Mouse (Mus musculus): ENCODE data around the gene Slc6a6. TPM values are rescaled to one million over a fixed set of nuclear protein-coding genes. Genes with fewer than 3 reads are reported as not detected.

Slc6a6 gene
- polyA plus RNA-seq, 1 experiment from 2014 or later = 59.5 TPM

GRCm38 (mm10) chr6:91665990-91666700 is 17.7 kb upstream of the Slc6a6 start:
- H3K4me3 ChIP-seq (replicated peaks; ENCODE audit: low read length) = no peak overlapping the region
- H3K36me3 ChIP-seq (ENCODE audit: control insufficient read depth, insufficient read depth, low read length) = no peaks in the 10 kb centered on the region
- H3K4me1 ChIP-seq (ENCODE audit: control insufficient read depth, insufficient read depth, low read length) = no peaks in the 10 kb centered on the region
- ATAC-seq (ENCODE audit: insufficient read depth, low FRiP score) = no peak
- H3K4me2 ChIP-seq (ENCODE audit: low read depth, low read length) = no peak overlapping the region
- H3K27ac ChIP-seq (ENCODE audit: low read length) = no peak overlapping the region
- H3K9ac ChIP-seq (ENCODE audit: low read length) = no peak overlapping the region
- no peaks in the 10 kb centered on the region for H3K27me3 ChIP-seq (ENCODE audit: control insufficient read depth, insufficient read depth, low read length)
- no peaks in the 10 kb centered on the region for H3K9me3 ChIP-seq (replicated peaks; ENCODE audit: control insufficient read depth, low read length)
- WGBS = 86% methylated on average over 3 of the region's 3 CpGs

GRCm38 (mm10) chr6:91667141-91667540 is 16.7 kb upstream of the Slc6a6 start:
- Histone ChIP-seq H3K4me1 (ENCODE audit: control insufficient read depth, insufficient read depth, low read length) (no peaks in the 10 kb centered on the region), H3K4me2 (ENCODE audit: low read depth, low read length) (no peak overlapping the region), H3K27me3 (ENCODE audit: control insufficient read depth, insufficient read depth, low read length) (no peaks in the 10 kb centered on the region), H3K9me3 (replicated peaks; ENCODE audit: control insufficient read depth, low read length) (no peaks in the 10 kb centered on the region), H3K9ac (ENCODE audit: low read length) (no peak overlapping the region), H3K4me3 (replicated peaks; ENCODE audit: low read length) (no peak overlapping the region), H3K36me3 (ENCODE audit: control insufficient read depth, insufficient read depth, low read length) (no peaks in the 10 kb centered on the region), H3K27ac (ENCODE audit: low read length) (no peak overlapping the region)
- 78% methylated on average over 4 of the region's 4 CpGs for WGBS
- ATAC-seq (ENCODE audit: insufficient read depth, low FRiP score) = no peak

DNA sequence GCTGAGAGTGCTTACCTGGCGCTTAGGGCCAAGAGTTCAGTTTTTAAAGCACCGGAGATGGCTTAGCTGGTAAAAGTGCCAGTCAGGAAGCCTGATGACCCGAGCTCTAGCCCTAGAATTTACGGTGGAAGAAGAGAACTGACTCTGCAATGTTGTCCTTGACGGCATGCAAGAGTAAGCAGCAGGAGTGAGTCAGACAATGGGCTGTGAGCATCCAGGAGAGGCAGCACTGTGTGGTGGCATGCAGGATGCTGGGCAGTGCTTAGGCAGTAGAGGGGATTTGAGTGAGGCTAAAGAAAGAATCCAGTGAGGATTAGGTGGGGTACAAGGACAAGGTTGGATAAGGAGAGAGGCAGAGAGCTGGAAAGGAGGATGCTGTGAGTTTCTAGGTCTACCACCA is 15.6 kb upstream of the Slc6a6 start:
- Histone ChIP-seq H3K9me3 (replicated peaks; ENCODE audit: control insufficient read depth, low read length) (no peaks in the 10 kb centered on the region), H3K9ac (ENCODE audit: low read length) (no peak overlapping the region), H3K4me1 (ENCODE audit: control insufficient read depth, insufficient read depth, low read length) (no peaks in the 10 kb centered on the region), H3K27me3 (ENCODE audit: control insufficient read depth, insufficient read depth, low read length) (no peaks in the 10 kb centered on the region), H3K36me3 (ENCODE audit: control insufficient read depth, insufficient read depth, low read length) (no peaks in the 10 kb centered on the region), H3K4me3 (replicated peaks; ENCODE audit: low read length) (no peak overlapping the region), H3K27ac (ENCODE audit: low read length) (no peak overlapping the region), H3K4me2 (ENCODE audit: low read depth, low read length) (no peak overlapping the region)
- 57% methylated on average over 5 of the region's 5 CpGs for WGBS
- ATAC-seq (ENCODE audit: insufficient read depth, low FRiP score) = no peak

DNA sequence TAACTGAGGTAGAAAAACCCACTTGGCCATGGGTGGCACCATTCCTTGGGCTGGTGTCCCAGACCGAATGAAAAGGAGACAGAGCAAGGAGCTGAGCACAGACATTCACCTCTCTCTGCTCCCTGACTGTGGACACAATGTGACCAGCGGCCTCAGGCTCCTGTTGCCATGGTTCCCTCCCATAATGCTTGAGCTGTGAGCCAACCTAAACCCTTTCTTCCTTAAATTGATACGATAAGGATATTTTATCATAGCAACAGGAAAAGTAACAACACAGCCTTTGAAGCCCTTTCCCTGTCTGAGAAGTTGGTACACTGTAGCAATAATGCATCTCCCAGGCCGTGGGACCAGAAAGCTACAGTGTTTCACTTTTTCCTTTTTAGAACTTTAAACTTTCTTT is 14.6 kb upstream of the Slc6a6 start:
- H3K4me3 ChIP-seq (replicated peaks; ENCODE audit: low read length) = no peak overlapping the region

GRCm38 (mm10) chr6:91670224-91670623 is 13.6 kb upstream of the Slc6a6 start:
- Histone ChIP-seq H3K4me3 (replicated peaks; ENCODE audit: low read length) (no peak overlapping the region), H3K27ac (ENCODE audit: low read length) (no peak overlapping the region), H3K4me2 (ENCODE audit: low read depth, low read length) (no peak overlapping the region), H3K27me3 (ENCODE audit: control insufficient read depth, insufficient read depth, low read length) (no peaks in the 10 kb centered on the region), H3K36me3 (ENCODE audit: control insufficient read depth, insufficient read depth, low read length) (no peaks in the 10 kb centered on the region), H3K4me1 (ENCODE audit: control insufficient read depth, insufficient read depth, low read length) (no peaks in the 10 kb centered on the region; the same call in 1 of the 2 replicates), H3K9me3 (replicated peaks; ENCODE audit: control insufficient read depth, low read length) (no peaks in the 10 kb centered on the region), H3K9ac (ENCODE audit: low read length) (no peak overlapping the region)
- no peak for ATAC-seq (ENCODE audit: insufficient read depth, low FRiP score)
- 75% methylated on average over 6 of the region's 6 CpGs for WGBS

More for the DNA sequence above, 14.6 kb upstream of the Slc6a6 start:
- H3K4me1 ChIP-seq (ENCODE audit: control insufficient read depth, insufficient read depth, low read length) = no peaks in the 10 kb centered on the region
- H3K27ac ChIP-seq (ENCODE audit: low read length) = no peak overlapping the region
- no peak overlapping the region for H3K4me2 ChIP-seq (ENCODE audit: low read depth, low read length)
- H3K27me3 ChIP-seq (ENCODE audit: control insufficient read depth, insufficient read depth, low read length) = no peaks in the 10 kb centered on the region
- H3K36me3 ChIP-seq (ENCODE audit: control insufficient read depth, insufficient read depth, low read length) = no peaks in the 10 kb centered on the region
- ATAC-seq (ENCODE audit: insufficient read depth, low FRiP score) = no peak
- no peak overlapping the region for H3K9ac ChIP-seq (ENCODE audit: low read length)
- WGBS = 59% methylated on average over 4 of the region's 4 CpGs
- no peaks in the 10 kb centered on the region for H3K9me3 ChIP-seq (replicated peaks; ENCODE audit: control insufficient read depth, low read length)

- ATAC-seq (ENCODE audit: insufficient read depth, low FRiP score) = 0 out of 2 replicates have a peak, but pooled peaks have one; percentile 8
- WGBS = 41% methylated on average over 5 of the region's 5 CpGs
These were observed 9.0 kb upstream of the Slc6a6 start for GRCm38 (mm10) chr6:91674757-91675350.

DNA sequence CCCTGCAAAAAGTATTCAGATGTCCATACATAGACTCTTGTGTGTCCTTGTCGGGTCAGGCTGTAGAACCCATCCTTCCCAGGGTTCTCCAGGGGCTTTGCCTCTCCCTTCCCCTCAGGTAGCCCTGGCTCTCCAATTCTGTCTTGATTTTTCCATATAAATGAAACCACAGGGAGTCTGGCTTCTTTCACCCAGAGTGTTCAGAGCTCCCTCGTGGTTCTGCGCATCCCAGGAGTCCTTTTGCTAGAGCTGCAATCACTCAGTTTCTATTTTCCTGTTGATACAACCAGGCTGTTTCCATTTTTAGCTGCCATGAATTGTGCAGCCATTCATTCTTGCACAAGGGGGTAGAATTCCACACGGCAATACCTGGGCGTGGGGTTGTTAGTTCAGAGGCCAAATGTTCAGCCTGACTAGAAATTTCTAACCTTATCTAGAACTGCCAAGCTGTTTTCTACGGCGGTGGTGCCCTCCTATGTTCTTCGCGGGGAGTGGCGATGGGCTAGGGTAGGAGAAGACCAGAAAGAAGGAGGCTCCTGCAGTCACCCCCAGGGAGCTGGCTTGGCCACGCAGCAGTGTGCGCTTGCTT is 5.3 kb upstream of the Slc6a6 start:
- H3K27me3 ChIP-seq (ENCODE audit: control insufficient read depth, insufficient read depth, low read length) = no peaks in the 10 kb centered on the region
- H3K4me2 ChIP-seq (ENCODE audit: low read depth, low read length) = 0 out of 2 replicates have a peak overlapping the region, but pooled peaks have one; percentile 13
- no peaks in the 10 kb centered on the region for H3K36me3 ChIP-seq (ENCODE audit: control insufficient read depth, insufficient read depth, low read length)
- H3K4me3 ChIP-seq (replicated peaks; ENCODE audit: low read length) = no peak overlapping the region
- ATAC-seq (ENCODE audit: insufficient read depth, low FRiP score) = peak; percentile 9; the same call in 1 of the 2 replicates
- peak overlapping the region; percentile 1; the same call in 1 of the 2 replicates for H3K27ac ChIP-seq (ENCODE audit: low read length)
- peak overlapping the region; percentile 7; the same call in 1 of the 2 replicates for H3K9ac ChIP-seq (ENCODE audit: low read length)
- H3K9me3 ChIP-seq (replicated peaks; ENCODE audit: control insufficient read depth, low read length) = no peaks in the 10 kb centered on the region
- 40% methylated on average over 12 of the region's 12 CpGs for WGBS
- H3K4me1 ChIP-seq (ENCODE audit: control insufficient read depth, insufficient read depth, low read length) = peaks cover 7% of the 10 kb centered on the region

More at GRCm38 (mm10) chr6:91674757-91675350, 9.0 kb upstream of the Slc6a6 start:
- Histone ChIP-seq H3K27ac (ENCODE audit: low read length) (no peak overlapping the region), H3K9me3 (replicated peaks; ENCODE audit: control insufficient read depth, low read length) (no peaks in the 10 kb centered on the region), H3K4me1 (ENCODE audit: control insufficient read depth, insufficient read depth, low read length) (peaks cover 7% of the 10 kb centered on the region), H3K9ac (ENCODE audit: low read length) (no peak overlapping the region), H3K36me3 (ENCODE audit: control insufficient read depth, insufficient read depth, low read length) (no peaks in the 10 kb centered on the region), H3K27me3 (ENCODE audit: control insufficient read depth, insufficient read depth, low read length) (no peaks in the 10 kb centered on the region), H3K4me2 (ENCODE audit: low read depth, low read length) (no peak overlapping the region), H3K4me3 (replicated peaks; ENCODE audit: low read length) (no peak overlapping the region)

DNA sequence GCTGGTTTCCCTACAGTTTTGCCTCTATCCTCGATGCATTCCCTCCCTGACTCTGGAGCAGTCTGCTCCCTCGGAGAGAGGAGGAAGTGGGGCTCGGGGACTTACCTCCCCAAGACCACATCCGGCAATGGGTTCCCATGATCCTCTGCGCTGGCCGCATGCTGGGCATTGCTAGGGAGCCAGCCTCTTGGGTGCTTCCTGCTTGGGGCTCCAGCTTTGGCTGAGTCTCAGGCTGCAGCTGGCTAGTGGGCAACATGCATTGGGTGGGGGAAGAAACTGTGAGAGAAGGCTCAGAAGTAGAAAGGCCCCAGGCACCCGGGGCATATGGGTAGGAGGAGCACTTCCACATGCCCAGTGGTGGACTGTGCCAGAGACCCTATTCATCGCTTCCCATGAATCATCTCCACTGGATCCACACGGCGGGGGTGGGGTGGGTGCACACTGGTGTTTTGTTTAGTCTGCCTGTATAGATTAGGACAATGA is 4.7 kb upstream of the Slc6a6 start:
- H3K9me3 ChIP-seq (replicated peaks; ENCODE audit: control insufficient read depth, low read length) = no peaks in the 10 kb centered on the region
- 59% methylated on average over 10 of the region's 10 CpGs for WGBS
- ATAC-seq (ENCODE audit: insufficient read depth, low FRiP score) = no peak
- peak overlapping the region; percentile 7; the same call in 1 of the 2 replicates for H3K9ac ChIP-seq (ENCODE audit: low read length)
- H3K4me1 ChIP-seq (ENCODE audit: control insufficient read depth, insufficient read depth, low read length) = peaks cover 7% of the 10 kb centered on the region
- H3K4me2 ChIP-seq (ENCODE audit: low read depth, low read length) = 0 out of 2 replicates have a peak overlapping the region, but pooled peaks have one; percentile 13
- H3K4me3 ChIP-seq (replicated peaks; ENCODE audit: low read length) = no peak overlapping the region
- 0 out of 2 replicates have a peak overlapping the region, but pooled peaks have one; percentile 1 for H3K27ac ChIP-seq (ENCODE audit: low read length)
- no peaks in the 10 kb centered on the region for H3K36me3 ChIP-seq (ENCODE audit: control insufficient read depth, insufficient read depth, low read length)
- H3K27me3 ChIP-seq (ENCODE audit: control insufficient read depth, insufficient read depth, low read length) = no peaks in the 10 kb centered on the region

DNA sequence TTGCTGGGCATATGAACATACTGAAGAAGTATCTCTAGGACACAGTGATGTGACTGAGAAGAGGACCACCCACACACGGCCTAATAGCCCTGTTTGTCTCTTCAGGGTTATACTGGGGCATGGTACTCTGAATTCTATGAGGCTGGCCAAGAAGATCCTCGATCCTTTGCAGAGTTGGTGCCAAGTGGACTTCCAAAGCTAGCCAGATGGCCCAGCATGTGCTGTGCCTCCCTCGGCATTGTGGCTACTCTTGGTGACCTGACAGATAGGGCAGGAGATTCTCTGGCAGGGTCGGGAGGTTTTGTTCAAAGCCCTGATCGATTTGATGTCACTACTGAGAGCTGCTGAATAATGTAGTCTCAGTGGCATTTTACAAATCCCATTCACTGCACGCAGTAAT is 4.1 kb upstream of the Slc6a6 start:
- no peaks in the 10 kb centered on the region for H3K27me3 ChIP-seq (ENCODE audit: control insufficient read depth, insufficient read depth, low read length)
- H3K4me1 ChIP-seq (ENCODE audit: control insufficient read depth, insufficient read depth, low read length) = peaks cover 8% of the 10 kb centered on the region
- no peak overlapping the region for H3K4me3 ChIP-seq (replicated peaks; ENCODE audit: low read length)
- WGBS = 69% methylated on average over 6 of the region's 6 CpGs
- no peaks in the 10 kb centered on the region for H3K9me3 ChIP-seq (replicated peaks; ENCODE audit: control insufficient read depth, low read length)
- H3K27ac ChIP-seq (ENCODE audit: low read length) = no peak overlapping the region
- no peak for ATAC-seq (ENCODE audit: insufficient read depth, low FRiP score)
- H3K9ac ChIP-seq (ENCODE audit: low read length) = no peak overlapping the region
- H3K36me3 ChIP-seq (ENCODE audit: control insufficient read depth, insufficient read depth, low read length) = no peaks in the 10 kb centered on the region
- H3K4me2 ChIP-seq (ENCODE audit: low read depth, low read length) = no peak overlapping the region

All from stomach, embryonic 16.5 days (tissue).